Mouse (Mus musculus): ENCODE data around the gene Disp2.

Disp2 gene

DNA sequence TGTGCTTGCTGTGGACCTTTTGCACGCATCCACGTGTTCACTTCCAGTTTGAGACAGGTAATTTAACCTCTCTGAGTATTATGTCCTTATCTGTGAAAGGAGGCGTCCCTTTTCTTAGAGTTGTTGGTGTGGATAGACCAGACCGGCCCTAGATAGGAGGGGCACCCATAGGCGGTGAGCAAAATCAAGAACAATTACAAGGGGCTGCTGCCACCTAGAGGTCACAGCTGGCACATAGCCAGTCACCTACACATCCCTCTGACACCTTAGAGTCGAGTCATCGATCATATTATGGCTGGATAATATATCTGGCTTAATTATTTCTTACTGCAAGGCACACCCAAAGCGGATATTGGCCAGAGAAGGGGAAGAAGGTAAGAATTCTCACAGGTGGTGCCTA is 19.7 kb upstream of the Disp2 start:
- peak; percentile 80 for DNase-seq (ENCODE audit: low spot score)

DNA sequence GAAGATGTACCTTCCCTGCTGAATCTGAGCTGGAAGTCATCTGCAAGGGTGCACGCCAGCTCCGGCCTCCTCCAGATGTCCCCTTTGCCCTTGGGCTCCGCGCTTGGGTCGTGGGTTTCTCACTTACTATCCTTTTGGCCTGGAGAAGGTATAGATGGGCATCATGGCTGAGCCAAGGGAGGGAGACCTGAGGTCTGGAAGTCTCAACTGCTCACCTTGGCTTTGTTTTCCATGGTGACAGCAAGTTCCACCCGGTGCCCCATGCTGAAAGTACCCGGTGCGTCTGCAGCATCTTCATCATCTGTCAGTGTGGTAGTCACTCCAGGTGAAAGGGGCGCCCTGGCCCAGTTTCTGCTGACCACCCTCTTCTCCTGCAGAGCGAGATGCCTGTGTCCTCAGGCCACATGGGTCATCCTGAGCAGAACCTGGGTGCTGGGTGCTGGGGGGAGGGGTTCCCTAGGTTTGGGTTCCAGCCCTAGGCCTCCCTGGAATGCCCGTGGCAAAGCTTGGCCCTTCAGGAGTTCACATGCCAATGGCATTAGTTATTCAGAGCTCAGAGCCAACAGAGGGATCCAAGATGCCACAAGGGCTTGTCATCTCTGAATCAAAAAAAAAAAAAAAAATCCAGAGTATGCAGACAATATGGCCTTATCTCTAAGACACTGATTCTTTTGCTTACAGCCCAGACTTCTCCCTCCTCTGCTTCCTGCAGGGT is 19.1 kb upstream of the Disp2 start:
- no peak for DNase-seq (ENCODE audit: low spot score)

DNA sequence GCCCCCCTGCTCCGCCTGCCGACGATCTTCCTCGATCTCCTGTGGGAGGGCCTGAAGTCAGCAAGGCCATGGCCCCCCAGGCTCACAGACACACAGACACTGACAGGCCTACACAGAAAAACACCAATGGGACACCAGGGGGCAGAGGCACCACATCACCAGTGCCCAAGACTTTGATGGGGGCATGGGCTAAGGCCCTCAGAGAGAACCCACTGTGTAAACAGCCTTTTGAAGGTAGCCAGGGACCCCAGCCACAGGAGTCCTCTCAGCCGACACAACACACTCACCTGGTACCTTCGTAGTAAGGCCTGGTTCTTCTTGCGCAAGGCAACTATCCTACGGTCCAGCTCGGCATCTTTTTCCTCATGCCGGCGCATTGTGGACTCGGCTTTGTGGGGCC is 18.2 kb upstream of the Disp2 start:
- no peak for DNase-seq (ENCODE audit: low spot score)

DNA sequence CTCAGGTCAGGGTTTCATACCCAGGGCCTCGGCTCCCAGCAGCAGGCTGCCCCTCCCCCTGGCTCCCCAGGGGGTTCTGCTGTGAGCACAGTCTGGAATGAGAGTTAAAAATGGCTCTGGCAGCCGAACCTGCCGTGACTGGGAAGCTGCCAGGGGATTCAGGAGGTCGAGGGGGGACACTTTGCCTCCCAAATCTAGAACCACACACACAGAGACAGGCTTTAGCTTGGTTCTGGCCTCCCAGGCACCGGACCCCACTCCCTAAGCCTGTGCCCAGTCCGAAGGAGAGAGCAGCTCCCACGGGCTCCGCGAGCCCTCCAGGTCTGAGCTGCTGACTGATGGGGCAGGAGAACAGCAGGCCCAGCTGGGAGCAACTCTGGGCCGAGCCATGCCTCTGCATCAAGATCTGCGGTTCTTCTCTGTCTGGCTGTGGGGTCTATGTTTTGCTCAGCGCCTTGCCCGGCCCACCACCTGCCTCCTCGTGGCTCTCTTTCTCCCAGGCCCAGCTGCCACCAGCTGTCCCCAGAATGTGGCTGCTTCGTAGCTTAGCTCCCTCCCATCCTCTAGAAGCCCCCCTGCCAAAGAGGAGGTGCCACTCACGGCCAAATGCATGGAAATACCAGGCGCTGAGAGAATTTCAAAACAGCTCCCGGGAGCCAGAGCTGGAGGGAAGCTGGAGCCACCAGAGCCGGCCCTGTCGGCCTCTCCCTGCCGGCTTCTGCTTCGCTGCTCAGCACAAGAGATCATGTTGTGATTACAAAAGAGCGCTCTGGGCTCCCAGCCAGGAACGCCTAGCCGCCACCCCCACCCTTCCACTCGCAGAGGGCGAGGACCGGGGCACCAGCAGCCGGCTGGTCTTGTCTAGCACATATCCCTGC is 17.4 kb upstream of the Disp2 start, which contains the start of gene Ccdc9b:
Gene Ccdc9b, minus strand, starts transcription at position 756 of the 878 bp plus-strand sequence.
- DNase-seq (ENCODE audit: low spot score) = peak; percentile 47

DNA sequence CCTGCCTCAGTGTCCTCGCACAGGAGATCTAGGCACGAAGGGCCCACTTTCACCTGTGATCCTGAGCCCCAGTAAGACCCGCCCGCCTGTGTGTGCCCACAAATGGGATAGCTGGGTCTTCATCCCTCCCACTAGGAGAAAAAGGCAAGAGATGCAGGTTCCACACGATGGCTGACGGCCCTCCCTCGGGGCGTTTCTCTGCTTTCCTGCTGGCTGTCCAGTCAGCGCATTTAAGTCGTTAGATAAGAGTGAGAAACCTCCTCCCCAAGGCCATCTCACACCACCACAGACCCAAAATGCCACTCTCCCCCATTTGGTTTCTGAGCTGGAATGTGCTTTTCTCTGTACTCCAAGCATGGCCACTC is 16.8 kb upstream of the Disp2 start:
- DNase-seq (ENCODE audit: low spot score) = no peak

DNA sequence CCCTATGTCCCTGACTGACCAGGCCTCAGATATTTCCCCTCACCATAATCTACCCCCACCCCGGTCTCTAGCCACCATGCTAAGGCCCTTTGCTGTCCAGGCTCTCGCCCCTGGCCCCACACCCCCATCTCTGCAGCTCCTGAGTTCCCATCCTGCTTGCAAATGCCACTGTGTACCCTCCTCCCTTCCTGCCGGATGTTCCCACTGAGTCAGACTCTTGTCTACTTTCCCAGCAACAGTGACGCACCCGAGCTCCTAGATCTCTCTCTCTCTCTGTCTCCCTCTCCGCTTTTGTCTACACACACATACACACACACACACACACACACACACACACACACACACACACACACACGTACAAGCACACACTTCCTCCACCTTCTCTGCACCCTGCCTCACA is 16.1 kb upstream of the Disp2 start:
- DNase-seq (ENCODE audit: low spot score) = no peak

DNA sequence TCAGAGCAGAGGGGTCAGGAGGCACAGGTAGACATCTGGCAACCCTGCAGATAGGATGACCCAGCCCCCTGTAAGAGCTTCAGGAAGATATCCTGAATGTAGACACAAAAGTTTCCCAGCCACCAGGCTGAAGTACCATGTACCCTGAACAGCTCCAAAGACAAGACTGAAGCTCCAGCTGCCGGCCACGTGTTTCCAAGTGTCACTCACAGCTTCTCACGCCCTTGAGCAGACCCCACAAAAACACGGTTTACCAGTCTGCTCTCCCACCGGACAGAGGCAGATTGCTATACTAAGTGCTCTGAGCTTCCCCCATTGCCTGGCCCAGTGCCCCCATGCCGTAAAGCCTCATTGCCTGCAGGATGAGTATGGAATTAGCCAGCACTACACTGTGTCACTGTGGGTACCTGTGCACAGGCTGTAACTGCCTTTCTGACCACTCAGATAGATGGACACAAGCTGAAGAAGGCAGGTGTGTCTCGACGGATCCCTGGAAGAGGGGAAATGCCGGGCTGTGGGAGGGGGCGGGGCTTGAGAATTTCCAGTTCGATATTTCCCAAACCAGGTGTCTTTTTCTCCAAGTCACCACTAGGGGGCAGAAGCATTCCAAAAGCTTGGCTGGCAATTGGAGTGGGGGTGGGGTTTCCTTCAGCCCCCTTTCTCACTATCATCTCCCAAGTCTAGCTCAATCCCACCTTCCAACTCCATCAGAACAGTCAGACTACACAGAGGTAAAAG is 15.3 kb upstream of the Disp2 start:
- peak; percentile 29 for DNase-seq (ENCODE audit: low spot score)

DNA sequence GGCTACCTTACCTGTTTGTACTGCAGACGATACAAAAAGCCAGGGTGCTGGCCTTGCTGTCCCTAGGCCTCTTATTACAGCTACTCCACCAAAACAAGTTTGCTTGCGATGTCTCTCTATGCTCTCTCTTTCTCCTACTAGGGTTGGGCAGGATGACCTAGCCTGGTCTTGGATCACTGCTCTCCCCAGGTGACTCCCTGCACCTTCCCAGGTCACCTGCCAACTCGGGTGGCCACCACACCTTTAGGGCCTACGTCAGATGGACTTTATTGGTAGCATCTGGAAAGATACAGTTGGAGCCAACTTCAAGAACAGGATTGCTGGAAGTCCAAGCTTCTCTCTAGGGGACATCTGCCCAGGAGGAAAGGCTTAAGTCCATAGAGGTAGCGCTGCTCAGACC is 14.6 kb upstream of the Disp2 start:
- DNase-seq (ENCODE audit: low spot score) = no peak

DNA sequence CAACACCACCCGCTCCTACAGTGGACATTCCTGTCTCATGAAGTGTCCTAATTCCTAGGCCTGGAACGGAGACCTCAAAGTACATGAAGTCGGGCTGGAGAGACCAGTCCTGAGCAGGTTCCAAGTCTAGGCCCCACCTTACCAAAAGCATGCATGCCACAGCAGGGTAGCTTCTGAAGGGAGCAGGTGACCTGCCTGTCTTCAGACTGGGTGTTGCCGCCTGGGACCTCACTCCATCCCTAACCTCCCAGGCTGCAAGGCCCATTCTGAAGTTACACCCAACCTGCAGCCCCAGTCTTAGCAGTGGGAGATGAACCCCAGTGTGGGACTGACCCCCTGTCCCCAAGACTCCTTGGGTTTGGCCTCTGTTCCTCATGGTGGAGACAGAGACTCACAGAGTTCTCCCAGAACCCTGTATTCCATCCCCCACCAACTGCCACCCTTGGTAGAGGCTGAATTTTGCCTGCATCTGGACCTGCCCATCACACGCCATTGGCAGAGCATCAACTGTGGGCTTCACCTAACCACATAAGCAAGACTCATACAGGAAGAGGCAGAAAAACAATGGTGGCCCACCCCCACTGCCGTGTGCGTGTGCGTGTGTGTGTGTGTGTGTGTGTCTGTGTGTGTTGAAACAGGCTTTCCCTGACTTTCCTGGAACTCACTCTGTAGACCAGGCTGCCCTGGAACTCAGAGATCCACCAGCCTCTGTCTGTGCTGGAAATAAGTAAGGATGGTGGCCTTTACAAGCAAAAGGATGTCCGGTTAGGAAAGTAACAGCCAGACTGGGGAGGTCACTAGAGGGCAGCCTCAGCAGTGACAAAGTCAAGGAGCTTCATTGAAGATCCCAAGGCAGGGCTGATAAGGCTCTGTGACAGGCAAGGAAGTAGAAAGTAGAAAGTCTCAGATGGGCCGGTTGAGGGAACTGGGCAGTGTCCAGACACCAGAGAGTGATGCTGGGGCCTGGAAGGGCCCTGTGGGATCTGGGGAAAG is 13.2 kb upstream of the Disp2 start:
- DNase-seq (ENCODE audit: low spot score) = no peak

DNA sequence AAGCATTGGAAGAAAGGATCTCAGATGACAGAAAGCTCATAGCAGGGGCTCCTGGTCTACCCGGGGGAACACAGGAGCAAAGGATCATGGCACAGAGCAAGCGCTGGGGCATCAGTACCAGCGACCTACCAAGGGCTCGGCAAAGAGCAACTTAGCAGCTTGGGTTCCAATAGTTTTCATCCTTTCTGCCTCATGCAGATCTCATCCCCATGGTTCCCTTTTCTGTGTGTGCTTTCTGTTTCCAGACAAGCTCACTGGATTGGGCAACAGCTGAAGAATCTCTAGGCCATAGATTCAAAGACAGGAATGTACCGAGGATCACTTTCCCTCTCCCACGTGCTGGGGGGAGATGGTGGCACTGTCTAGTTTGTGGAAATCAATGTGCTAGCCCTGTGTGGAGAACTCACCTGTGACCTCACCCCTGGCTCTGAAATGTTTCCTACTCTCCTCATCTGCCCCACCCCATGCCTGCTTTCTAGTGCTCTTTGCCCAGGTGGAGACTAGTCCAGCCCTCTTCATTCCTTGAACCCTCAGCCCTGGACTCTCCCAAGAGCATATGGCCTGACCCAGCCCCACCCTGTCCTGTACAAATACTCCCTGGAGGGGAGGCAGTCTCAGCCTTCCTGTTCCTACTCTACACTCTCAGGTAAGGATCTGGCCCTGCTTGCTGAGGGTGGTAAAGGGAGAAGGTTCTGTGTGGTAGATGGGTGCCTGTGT is 7.2 kb upstream of the Disp2 start, which contains the start of gene Phgr1:
Gene Phgr1, plus strand, starts transcription at position 612 of the 717 bp plus-strand sequence.
- no peak for DNase-seq (ENCODE audit: low spot score)

DNA sequence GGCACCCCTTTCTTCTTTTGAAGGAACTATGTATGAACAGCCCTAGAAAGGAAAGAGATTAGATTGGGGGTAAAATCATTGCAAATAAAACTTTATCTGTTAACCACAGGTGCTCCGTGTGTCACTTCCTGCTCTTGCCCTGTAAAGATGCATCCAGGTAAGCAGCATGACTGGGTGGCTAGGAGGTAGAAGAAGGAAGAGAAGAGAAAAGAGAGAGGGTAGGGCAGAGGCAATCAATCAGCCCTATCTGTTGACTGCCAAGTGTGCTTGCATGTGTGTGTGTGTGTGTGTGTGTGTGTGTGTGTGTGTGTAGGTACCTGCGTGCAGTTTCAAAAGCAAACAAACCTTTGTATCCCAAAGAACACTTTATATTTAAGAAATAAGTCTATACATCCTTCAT is 5.0 kb upstream of the Disp2 start:
- no peak for DNase-seq (ENCODE audit: low spot score)

DNA sequence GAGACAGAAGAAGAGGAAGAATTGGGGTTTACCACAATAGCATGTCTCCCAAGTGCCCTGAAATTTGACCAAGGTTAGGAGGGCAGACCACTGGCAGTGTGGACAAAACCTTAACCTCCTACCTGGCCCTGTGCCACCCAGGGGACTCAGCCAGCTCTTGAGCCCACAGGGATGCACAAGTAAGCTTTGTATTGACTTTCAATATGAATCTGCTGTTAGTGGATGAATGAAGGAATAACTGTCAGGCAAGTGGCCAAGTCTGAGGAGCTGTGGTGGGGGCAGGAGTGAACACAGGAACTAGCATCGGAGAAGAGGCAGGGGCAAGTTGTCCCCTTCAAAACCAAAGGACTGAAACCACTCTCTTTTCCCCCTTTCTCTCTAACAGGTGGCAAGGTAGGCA is 4.1 kb upstream of the Disp2 start:
- no peak for DNase-seq (ENCODE audit: low spot score)

DNA sequence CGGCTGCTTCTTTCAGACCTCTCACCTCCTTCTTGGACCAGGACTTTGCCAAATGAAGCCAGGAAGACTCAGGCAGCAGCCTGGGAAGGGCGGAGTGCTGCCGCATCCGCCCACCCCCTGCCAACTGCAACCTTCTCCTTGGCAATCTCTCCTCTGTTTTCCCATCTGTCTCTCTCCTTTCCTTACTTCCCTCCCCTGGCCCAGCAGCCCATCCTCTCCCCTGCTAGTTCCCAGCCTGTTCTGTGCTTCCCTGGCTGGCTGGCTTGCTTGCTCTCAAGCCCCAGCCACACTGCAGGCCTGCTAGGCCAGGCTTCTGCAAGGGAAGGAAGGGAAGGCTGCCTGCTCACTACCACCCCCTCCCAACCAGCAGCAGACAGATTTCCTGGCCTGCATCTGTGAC is 3.7 kb upstream of the Disp2 start:
- no peak for DNase-seq (ENCODE audit: low spot score)

DNA sequence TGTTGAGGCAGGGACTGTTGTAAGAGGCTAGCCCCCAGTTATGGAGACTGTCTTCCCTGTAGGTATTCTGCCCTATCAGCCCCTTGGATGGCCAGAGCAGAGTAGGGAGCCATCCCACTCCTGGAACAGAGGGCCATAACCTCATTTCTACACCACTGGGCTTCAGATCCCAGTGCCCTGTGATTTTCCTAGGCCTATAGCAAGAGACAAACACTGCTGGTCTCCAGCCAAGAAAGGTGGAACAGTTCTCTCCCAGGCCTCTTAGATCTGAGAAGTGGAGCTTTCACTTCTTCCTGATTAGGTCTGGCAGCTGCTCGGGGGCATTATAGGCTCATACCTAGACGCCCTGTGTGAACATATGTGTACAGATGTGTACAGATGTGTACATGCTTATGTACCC is 3.2 kb upstream of the Disp2 start:
- no peak for DNase-seq (ENCODE audit: low spot score)

DNA sequence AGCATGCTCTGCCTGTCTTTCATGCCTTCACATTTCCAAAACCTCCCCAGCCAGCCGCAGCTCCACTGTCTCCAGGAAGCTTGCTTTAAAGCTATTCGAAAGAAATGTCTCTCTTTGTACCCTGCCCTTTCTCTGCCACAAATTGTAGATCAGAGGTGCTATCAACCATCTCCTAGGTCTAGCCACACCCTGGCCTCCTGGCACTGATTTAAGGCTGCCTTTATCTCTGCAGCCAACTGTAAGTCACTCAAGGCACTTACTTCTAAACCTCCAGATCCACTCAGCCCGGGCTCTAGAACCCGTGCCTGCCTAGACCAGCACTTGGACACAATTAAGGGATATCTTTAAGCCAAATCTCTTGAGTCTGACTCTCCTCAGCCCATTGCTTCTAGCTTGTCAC is 1.1 kb upstream of the Disp2 start:
- no peak for DNase-seq (ENCODE audit: low spot score)

DNA sequence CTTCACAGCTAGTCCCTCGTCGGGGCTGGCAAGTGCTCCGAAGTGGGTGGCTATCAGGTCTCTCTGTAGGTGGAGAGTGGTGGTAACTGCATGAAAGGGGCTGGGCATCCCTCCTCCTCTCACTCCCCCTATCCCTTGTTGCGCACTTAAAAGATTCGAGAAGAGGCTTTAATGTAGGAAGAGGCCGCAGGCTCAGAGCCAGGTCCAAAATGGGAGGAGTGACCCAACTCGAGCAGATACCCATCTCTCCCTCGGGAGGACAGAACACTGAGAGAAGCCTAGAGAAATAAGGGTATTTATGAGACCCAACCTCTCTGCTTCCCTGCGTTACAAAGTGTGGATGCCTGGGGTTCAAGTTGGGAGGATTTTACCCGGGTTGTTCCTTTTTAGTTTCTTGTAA is 454 bp upstream of the Disp2 start:
- no peak for DNase-seq (ENCODE audit: low spot score)

DNA sequence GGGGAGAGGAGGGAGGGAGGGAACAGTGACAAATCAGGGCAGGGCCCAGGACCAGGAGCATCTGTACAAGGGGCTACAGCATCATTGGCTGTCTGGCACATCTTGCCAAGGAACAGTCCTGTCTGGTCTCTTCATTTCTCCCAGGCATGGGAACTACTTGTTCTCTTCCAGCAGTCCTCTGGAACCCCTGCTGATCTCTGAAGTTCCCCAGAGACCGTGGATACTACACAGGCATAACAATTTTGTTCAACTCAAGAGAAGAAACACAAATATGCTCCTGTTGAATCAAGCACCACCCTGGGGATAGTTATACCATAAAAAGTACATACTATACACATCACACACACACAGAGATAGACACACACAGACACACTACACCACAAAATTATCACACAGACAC is 1.6 kb downstream of the Disp2 start:
- DNase-seq (ENCODE audit: low spot score) = no peak

DNA sequence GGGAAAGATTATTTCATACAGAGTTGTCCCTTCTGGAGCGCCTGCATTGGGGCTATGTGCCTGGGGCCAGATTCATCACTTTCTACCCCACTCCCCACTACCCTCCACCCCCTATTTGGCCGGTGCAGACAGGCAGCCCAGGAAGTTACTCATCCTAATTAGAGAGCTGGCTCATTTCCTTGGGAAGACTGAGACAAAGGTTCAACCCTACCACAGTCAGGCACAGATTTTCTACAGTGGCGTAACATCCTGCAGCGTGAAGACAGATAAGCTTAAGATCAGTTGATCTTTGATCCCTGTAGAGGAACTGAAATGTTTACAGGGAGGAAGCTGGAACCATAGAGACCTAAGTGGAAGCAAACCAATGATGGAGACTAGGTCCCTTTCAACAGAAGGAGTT is 2.8 kb downstream of the Disp2 start:
- DNase-seq (ENCODE audit: low spot score) = no peak

DNA sequence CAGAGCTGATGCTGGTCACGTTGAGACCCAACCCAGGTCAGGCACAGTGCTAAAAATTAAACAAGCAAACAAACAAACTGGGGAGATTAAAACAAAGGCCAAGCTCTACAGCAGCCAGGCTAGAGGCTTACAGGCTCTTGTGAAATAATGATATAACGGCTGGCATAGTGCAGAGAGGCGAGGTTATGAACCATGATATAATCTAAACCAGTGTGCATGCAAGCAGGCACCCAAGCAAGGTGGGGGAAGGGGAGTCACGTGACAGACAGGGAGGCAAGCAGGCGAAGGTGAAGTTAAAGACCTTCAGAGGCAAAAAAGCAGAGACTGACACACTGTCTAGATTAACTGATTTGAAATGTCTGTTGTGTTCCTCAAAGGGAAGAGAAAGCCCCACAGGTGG is 3.6 kb downstream of the Disp2 start:
- DNase-seq (ENCODE audit: low spot score) = no peak

DNA sequence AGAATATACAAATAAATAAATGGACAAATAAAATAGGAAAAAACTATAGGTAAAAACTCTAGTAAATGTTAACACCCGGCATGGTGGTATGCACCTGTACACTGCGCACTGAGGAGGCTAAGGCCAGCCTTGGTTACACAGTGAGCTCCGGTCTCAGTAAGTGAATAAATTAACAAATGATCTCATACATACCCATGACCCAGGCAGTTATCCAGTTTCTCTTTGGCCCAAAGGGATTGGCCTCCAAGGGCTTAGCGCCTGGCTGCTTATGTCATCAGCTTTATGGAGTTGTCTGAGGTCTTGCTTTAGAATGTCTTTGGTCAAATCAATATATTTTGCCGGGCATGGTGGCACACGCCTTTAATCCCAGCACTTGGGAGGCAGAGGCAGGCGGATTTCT is 4.1 kb downstream of the Disp2 start:
- DNase-seq (ENCODE audit: low spot score) = no peak

DNA sequence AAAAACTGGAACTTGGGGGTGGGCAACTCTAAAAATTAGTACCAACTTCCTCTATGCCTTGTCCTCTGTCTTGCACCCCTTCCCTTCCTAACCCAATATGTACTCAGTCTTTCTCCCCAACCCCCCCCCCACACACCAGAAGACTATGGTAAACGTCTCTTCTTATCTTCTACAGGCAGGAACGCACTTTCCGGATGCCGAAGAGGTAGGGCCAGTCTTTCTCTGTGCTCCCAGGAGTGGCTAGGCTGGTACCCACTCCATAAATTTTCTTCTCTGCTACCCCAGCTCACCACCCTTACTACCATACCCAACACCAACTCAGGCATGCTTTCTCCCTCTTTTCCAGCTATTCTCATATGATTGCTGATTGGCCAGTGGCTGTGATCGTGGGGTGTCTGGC is 7.0 kb downstream of the Disp2 start:
- DNase-seq (ENCODE audit: low spot score) = no peak
